Mouse (Mus musculus) kidney, adult 2 months (tissue): ENCODE measurements around the gene Agbl4. TPM values are rescaled to one million over a fixed set of nuclear protein-coding genes. Genes with fewer than 3 reads are reported as not detected.

Experiments
- DNase-seq: peaks from one replicate; pipeline ENCODE4 v3.0.0; 2021
- H3K27ac ChIP-seq: fragments of 200-500 bp; 2 replicates; pipeline ENCODE4 v1.5.1; 2012; ENCODE audit warnings: low read depth, low read length, control low read depth, inconsistent platforms; ENCODE audit not compliant: insufficient read depth
- H3K27me3 ChIP-seq: fragments of 200-500 bp; replicated peaks from 2 replicates; pipeline ENCODE4 v1.6.1; 2012; ENCODE audit warnings: mild to moderate bottlenecking, moderate library complexity, low read length, inconsistent platforms; ENCODE audit not compliant: control insufficient read depth, insufficient read depth
- H3K36me3 ChIP-seq: fragments of 200-500 bp; 2 replicates; pipeline ENCODE4 v1.6.1; 2012; ENCODE audit warnings: mild to moderate bottlenecking, moderate library complexity, low read length, inconsistent platforms; ENCODE audit not compliant: control insufficient read depth, insufficient read depth
- H3K4me1 ChIP-seq: fragments of 200-500 bp; 2 replicates; pipeline ENCODE4 v1.6.1; 2011; ENCODE audit warnings: low read length; ENCODE audit not compliant: control insufficient read depth, insufficient read depth
- H3K4me3 ChIP-seq: fragments of 200-500 bp; 2 replicates; pipeline ENCODE4 v1.5.1; 2011; ENCODE audit warnings: mild to moderate bottlenecking, low read depth, low read length, control low read depth; ENCODE audit not compliant: insufficient read depth
- CTCF ChIP-seq: fragments of 200-500 bp; conservative IDR thresholded peaks from 2 replicates; pipeline ENCODE4 v1.5.1; 2011; ENCODE audit warnings: low read depth, mild to moderate bottlenecking, control low read depth, low read length, moderate library complexity, mixed read lengths; ENCODE audit not compliant: insufficient read depth, insufficient read length
- POLR2A ChIP-seq: fragments of 200-500 bp; IDR thresholded peaks from one replicate; pipeline ENCODE4 v1.6.1; 2011; ENCODE audit warnings: low read depth, low read length, control low read depth
- WGBS: fragments of 180-500 bp; shearing (Covaris S2); methylation state at CpG from one replicate; pipeline ENCODE4 v1.1.7; 2018; 5-methylcytosine and 5-hydroxymethylcytosine counted together
- polyA plus RNA-seq: library from polyadenylated mRNA; depleted of rRNA; stranded (reverse); fragments of >200 nt; gene quantifications from 2 replicates; pipeline ENCODE4 v1.2.3, GENCODE M21; 2012

Agbl4 gene
- polyA plus RNA-seq, 1 experiment: 0.16 TPM

DNA sequence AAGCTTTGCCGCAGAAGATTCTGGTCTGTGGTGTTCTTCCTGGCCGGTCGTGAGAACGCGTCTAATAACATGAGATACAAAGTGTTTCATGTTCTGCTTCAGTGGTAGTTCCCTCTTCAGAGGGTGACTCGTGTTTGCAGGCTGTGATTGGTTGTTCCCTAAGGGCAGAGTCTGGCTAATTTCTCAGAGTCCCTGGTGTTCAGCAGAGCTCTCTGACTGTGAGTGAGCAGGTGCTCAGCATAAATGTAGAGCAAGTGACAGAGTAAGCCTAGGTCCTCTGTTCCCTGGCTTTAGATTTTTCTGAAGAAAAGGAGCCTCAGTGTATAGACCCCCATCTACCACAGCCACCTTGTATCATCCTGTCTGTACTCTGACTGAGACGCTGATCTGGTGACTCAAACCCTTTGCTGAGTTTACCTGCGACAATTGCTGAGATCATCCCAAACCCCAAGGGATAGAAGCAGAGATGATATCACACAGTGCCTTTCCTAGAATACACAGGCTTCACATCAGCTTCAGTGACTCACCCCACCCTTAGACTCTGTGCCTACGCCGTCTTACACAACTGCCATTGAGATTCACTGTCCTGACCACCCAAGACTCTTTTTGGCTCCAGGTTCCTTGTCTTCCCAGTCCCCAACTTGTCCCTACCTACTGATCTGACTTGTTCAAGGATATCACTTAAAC lies 1179.8 kb downstream of the Agbl4 start:
- no peak for DNase-seq
- 69% methylated on average over 10 of the region's 10 CpGs for WGBS
- Histone ChIP-seq H3K27me3 (no peaks in the 10 kb centered on the region), H3K4me1 (no peaks in the 10 kb centered on the region), H3K36me3 (no peaks in the 10 kb centered on the region), H3K4me3 (no peak overlapping the region), H3K27ac (no peak overlapping the region)
- TF ChIP-seq POLR2A: no peak
- TF ChIP-seq CTCF: no peak

DNA sequence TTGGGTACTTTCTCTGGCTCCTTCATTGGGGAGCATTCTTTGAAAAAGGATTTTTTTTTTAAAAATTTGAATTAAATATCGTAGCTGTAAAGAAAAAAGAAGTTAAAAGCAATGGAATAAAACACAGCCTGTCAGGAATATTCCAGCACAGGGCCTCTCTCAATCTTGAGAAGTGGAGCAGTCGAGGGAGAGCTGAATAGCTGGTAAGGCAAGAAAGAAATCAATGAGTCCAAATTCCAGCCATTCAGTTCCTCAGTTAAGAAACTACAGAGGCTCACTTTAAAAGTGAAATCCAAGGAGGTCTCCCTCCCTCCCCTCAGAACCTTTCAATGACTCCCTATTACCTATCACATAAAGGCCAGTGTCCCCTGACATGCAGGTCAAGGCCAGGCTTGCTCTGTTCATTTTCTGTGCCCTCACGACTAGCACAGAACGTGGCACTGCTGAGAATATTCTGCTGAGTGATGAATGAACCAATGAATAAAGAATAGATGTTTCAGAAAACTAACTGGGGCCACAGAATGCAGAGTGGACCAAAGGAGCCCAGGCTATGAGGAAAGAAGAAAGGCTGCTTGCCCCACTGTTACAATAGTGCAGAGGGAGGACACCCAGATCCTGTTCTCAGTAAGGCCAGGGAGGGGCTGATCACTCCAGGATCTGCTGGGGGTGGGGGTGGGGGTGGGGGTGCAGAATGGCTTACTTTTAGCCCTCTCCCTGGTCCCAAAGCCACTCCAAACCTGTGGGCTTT lies 1181.8 kb downstream of the Agbl4 start:
- no peaks in the 10 kb centered on the region for H3K36me3 ChIP-seq
- no peak for DNase-seq
- H3K4me1 ChIP-seq: no peaks in the 10 kb centered on the region
- no peak overlapping the region for H3K4me3 ChIP-seq
- H3K27ac ChIP-seq: no peak overlapping the region
- WGBS: 54% methylated on average over 4 of the region's 4 CpGs
- no peaks in the 10 kb centered on the region for H3K27me3 ChIP-seq
- TF ChIP-seq CTCF (no peak), POLR2A (no peak)

DNA sequence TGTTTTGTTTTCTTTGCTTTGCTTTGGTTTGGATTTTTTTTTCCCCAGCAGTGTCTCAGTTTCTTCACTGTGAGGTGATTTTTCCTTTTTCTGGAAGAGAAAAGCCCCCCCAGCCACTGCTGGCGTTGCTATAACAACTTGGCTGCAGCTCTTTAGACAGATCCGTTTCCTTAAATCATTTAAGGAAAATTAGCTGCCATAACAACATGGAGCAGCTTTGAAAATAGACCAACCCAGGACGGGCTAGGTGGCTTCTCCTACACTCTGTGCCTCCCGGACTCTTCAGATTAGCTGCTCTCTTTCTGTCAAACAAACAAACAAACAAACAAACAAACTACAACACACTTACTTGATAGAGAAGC lies 1182.4 kb downstream of the Agbl4 start:
- TF ChIP-seq POLR2A: no peak
- Histone ChIP-seq H3K27me3 (no peaks in the 10 kb centered on the region), H3K27ac (no peak overlapping the region), H3K4me3 (no peak overlapping the region), H3K4me1 (no peaks in the 10 kb centered on the region), H3K36me3 (no peaks in the 10 kb centered on the region)
- WGBS: 41% methylated on average over 4 of the region's 4 CpGs
- no peak for DNase-seq

DNA sequence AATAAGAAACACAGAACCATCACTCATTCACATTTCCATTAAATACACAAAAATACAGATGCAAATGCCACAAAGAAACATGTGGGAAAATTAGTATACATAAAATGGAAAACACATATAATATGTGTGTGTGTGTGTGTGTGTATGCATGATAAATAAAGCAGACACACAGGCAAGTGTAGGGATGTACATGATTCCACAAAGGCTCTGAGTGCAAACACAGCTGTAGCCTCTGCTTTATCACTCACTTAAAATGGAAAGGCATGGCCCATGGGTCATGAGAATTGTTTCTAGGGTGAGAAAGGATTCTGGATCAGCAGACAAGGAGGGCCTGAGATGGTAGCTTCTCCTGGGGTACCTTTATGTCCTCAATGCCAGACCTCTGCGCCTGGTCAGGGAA lies 1182.8 kb downstream of the Agbl4 start:
- no peak for DNase-seq
- H3K36me3 ChIP-seq: no peaks in the 10 kb centered on the region
- no peak overlapping the region for H3K4me3 ChIP-seq
- H3K4me1 ChIP-seq: no peaks in the 10 kb centered on the region
- 76% methylated on average over 1 of the region's 1 CpGs for WGBS
- TF ChIP-seq CTCF (no peak), POLR2A (no peak)
- H3K27me3 ChIP-seq: no peaks in the 10 kb centered on the region
- no peak overlapping the region for H3K27ac ChIP-seq

DNA sequence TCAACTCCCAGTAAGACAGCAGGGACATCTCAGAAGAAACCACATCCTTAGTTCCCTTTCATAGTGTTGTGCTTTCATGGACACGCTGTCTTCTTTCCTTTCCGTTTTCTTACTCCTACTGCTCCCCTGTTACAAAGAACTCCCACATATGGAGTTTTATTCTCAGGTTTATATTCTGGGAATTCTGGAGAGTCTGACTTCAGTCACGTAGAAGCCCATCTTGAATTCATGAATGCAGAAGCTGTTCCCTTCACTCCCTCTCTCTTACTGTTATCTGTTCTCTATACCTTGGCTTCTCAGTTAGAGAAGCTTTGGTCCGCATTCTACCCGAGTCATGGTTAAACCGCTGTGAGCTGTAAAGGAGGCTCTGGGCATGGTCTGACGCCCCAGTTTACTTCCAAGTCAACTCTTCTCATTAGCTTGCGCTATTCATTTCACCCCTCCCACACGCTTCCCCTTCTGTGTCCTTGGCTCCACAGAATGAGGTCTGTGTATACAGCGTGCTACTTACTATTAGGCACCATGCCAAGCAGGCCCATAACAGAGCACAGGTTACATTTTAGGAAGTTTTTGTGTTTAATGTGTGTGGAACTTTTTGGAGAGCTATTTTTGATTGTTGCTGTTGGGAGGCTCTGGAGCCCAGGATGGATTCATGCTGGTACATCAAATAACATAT lies 1186.2 kb downstream of the Agbl4 start:
- Histone ChIP-seq H3K36me3 (no peaks in the 10 kb centered on the region), H3K27me3 (no peaks in the 10 kb centered on the region), H3K4me3 (no peak overlapping the region), H3K27ac (no peak overlapping the region), H3K4me1 (no peaks in the 10 kb centered on the region)
- no peak for TF ChIP-seq CTCF
- TF ChIP-seq POLR2A: no peak
- DNase-seq: no peak
- 39% methylated on average over 10 of the region's 10 CpGs for WGBS

DNA sequence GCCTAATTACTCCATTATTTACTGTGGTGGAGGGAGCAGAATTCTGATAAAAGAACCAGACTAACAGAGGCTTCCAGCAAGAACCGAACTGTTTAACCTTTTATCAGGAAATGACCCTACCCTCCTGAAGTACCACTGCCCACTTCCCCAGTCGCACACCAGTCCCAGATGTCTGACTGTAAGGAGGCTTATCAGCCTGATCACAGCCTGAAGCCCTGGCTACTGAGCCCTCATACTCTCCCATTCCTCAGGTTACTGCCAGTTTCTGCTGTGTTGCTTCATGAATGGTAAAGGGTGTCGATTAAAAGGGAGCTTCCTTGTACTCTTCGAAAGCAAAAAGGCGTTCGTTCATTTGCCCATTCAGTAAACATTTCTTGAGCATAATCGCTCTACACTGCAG lies 1186.8 kb downstream of the Agbl4 start:
- TF ChIP-seq CTCF (no peak), POLR2A (no peak)
- WGBS: 66% methylated on average over 7 of the region's 7 CpGs
- Histone ChIP-seq H3K27ac (no peak overlapping the region), H3K4me1 (no peaks in the 10 kb centered on the region), H3K27me3 (no peaks in the 10 kb centered on the region), H3K4me3 (no peak overlapping the region), H3K36me3 (no peaks in the 10 kb centered on the region)
- no peak for DNase-seq

DNA sequence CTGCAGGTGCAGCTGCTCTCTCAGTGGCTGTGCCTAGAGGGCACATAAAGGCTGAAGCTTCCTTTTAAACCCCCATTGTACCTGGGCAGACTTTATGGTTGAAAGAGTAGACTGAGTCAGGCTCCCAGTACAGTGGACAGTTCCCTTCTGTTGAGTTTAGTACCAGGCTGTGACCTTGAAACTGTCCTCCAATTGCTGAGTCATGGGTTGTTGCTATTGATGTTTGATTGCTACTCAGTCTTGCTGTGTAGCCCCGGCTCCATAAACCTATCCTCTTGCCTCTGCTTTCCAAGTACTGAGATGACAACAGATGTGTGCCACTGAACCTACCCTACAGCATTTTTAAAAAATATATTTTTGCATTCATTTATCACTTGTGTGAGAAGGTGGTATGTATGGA lies 1190.8 kb downstream of the Agbl4 start:
- Histone ChIP-seq H3K27ac (no peak overlapping the region), H3K27me3 (no peaks in the 10 kb centered on the region), H3K4me3 (no peak overlapping the region), H3K36me3 (no peaks in the 10 kb centered on the region), H3K4me1 (no peaks in the 10 kb centered on the region)
- TF ChIP-seq POLR2A: no peak
- no peak for DNase-seq
- WGBS: 90% methylated on average over 1 of the region's 1 CpGs
